Mouse (Mus musculus) spleen, adult 2 months (tissue): Measurements from ENCODE around the gene Rab3il1. TPM values are rescaled to one million over a fixed set of nuclear protein-coding genes. Genes with fewer than 3 reads are reported as not detected.

Source experiments
- DNase-seq, 2 experiments: peaks; one replicate each; pipeline versions ENCODE4 v3.0.0 to v3.0.0-alpha.2; 2012 to 2021; ENCODE audit warnings: low spot score in 2 of 2, low read depth in 1 of 2
- H3K27ac ChIP-seq: fragments of 200-500 bp; 2 replicates; pipeline ENCODE4 v1.5.1; 2012; ENCODE audit warnings: low read length, inconsistent platforms; ENCODE audit not compliant: insufficient read depth
- H3K27me3 ChIP-seq: fragments of 200-500 bp; 2 replicates; pipeline ENCODE4 v1.6.1; 2012; ENCODE audit warnings: mild to moderate bottlenecking, moderate library complexity, low read length, inconsistent platforms; ENCODE audit not compliant: control insufficient read depth, insufficient read depth
- H3K36me3 ChIP-seq: fragments of 200-500 bp; 2 replicates; pipeline ENCODE4 v1.6.1; 2012; ENCODE audit warnings: mild to moderate bottlenecking, low read length, inconsistent platforms; ENCODE audit not compliant: control insufficient read depth, insufficient read depth
- H3K4me1 ChIP-seq: fragments of 200-500 bp; 2 replicates; pipeline ENCODE4 v1.6.1; 2011; ENCODE audit warnings: inconsistent platforms; ENCODE audit not compliant: control insufficient read depth, insufficient read depth, insufficient read length
- H3K4me3 ChIP-seq: fragments of 200-500 bp; 2 replicates; pipeline ENCODE4 v1.5.1; 2011; ENCODE audit warnings: mild to moderate bottlenecking, inconsistent platforms; ENCODE audit not compliant: insufficient read depth, insufficient read length; ENCODE audit errors: extremely low read depth
- CTCF ChIP-seq: fragments of 200-500 bp; IDR thresholded peaks from 2 replicates; pipeline ENCODE4 v1.5.1; 2011; ENCODE audit warnings: mild to moderate bottlenecking, inconsistent platforms; ENCODE audit not compliant: insufficient read depth, insufficient read length, insufficient replicate concordance; ENCODE audit errors: extremely low read depth
- POLR2A ChIP-seq: fragments of 200-500 bp; IDR thresholded peaks from 2 replicates; pipeline ENCODE4 v1.6.1; 2011; ENCODE audit warnings: low read depth, low read length, inconsistent platforms
- WGBS: fragments of 180-500 bp; shearing (Covaris S2); methylation state at CpG from one replicate; pipeline ENCODE4 v1.1.7; 2018; 5-methylcytosine and 5-hydroxymethylcytosine counted together
- polyA plus RNA-seq: library from polyadenylated mRNA; depleted of rRNA; stranded (reverse); fragments of >200 nt; gene quantifications from 2 replicates; pipeline ENCODE4 v1.2.3, GENCODE M21; 2012

Gene Rab3il1
- polyA plus RNA-seq, 1 experiment, result 73.5 TPM

DNA sequence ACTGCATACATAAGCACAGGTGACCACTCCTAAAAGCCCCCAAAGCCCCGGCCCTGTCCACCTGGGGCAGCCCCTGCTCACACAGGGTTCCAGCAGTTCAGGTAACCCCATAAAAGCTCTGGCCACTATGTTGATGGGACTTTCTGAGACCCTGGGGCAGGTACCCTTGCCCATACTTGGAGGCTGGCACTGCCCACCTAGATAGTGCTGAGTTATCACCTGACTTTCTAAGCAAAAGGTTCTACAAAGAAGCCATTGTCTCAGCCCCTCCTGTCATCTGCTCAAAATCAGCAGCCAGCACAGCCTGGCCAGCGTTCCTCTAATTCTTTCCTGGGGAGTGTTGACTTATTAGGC lies 3.4 kb upstream of the Rab3il1 start:
- TF ChIP-seq POLR2A, result no peak
- no peak for TF ChIP-seq CTCF
- Histone ChIP-seq H3K27me3 (no peaks in the 10 kb centered on the region), H3K27ac (no peak overlapping the region), H3K4me1 (peaks cover 3% of the 10 kb centered on the region; the same call in 1 of the 2 replicates), H3K36me3 (no peaks in the 10 kb centered on the region), H3K4me3 (no peak overlapping the region)
- 86% methylated on average over 2 of the region's 2 CpGs for WGBS
- no peak for DNase-seq

- no peak for TF ChIP-seq CTCF
- TF ChIP-seq POLR2A, result no peak
- DNase-seq, result no peak
- no peaks in the 10 kb centered on the region for H3K27me3 ChIP-seq
- no peaks in the 10 kb centered on the region for H3K36me3 ChIP-seq
- 74% methylated on average over 13 of the region's 13 CpGs for WGBS
- no peak overlapping the region for H3K27ac ChIP-seq
- H3K4me1 ChIP-seq, result no peaks in the 10 kb centered on the region
- no peak overlapping the region for H3K4me3 ChIP-seq
These were observed 2.6 kb upstream of the Rab3il1 start for GRCm38 (mm10) chr19:9998736-9999486.

DNA sequence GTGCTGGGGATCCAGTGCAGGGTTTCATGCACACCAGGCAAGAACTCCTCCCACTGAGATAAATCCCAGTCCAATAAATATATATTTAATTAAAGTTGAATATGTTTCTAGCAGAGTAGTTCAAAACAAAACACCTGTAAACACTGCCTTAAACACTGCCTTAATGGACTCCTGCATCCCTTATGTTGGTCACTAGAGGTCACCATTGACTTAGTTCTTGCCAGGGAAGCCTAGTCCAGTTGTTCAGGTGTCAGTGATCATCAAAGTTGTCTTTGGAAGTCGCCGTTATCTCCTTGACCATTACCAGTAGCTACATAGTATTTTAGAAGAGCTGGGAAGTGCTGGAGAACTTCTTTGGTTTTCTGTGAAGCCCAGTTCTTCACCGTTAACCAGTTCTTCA lies 1.1 kb upstream of the Rab3il1 start:
- DNase-seq, result no peak
- no peaks in the 10 kb centered on the region for H3K36me3 ChIP-seq
- H3K27ac ChIP-seq, result no peak overlapping the region
- no peaks in the 10 kb centered on the region for H3K27me3 ChIP-seq
- no peak overlapping the region for H3K4me3 ChIP-seq
- TF ChIP-seq POLR2A, result no peak
- peak; percentile 41; the same call in 1 of the 2 replicates for TF ChIP-seq CTCF
- H3K4me1 ChIP-seq, result no peaks in the 10 kb centered on the region
- WGBS, result 31% methylated on average over 3 of the region's 3 CpGs

GRCm38 (mm10) chr19:10003696-10004095 lies 2.2 kb downstream of the Rab3il1 start:
- TF ChIP-seq CTCF (no peak), POLR2A (no peak)
- WGBS, result 97% methylated on average over 1 of the region's 1 CpGs
- Histone ChIP-seq H3K4me3 (no peak overlapping the region), H3K27ac (no peak overlapping the region), H3K27me3 (no peaks in the 10 kb centered on the region), H3K36me3 (no peaks in the 10 kb centered on the region), H3K4me1 (no peaks in the 10 kb centered on the region)
- DNase-seq, result no peak

DNA sequence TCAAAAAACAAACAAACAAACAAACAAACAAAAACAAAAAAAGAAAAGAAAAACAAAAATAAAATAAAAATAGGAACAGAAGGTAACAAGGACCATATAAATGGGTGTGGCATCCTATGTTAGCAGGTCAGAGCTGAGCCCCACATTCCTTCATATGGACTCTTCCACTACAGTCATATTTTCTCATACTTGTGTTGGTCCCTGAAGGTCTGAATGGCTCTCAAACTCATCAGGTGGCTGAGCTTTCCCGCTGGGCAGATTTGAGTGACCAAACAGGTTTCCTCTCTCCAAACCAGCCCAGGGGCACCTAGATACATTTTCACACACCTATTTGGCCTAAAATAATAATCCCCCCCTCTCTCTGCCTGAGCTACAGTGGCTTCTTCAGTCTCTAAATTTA lies 9.9 kb downstream of the Rab3il1 start:
- WGBS, result 77% methylated on average over 1 of the region's 1 CpGs
- no peak for DNase-seq
- no peaks in the 10 kb centered on the region for H3K36me3 ChIP-seq
- no peaks in the 10 kb centered on the region for H3K4me1 ChIP-seq
- no peak overlapping the region for H3K27ac ChIP-seq
- no peak overlapping the region for H3K4me3 ChIP-seq
- TF ChIP-seq POLR2A, result no peak
- no peak for TF ChIP-seq CTCF
- no peaks in the 10 kb centered on the region for H3K27me3 ChIP-seq

- Histone ChIP-seq H3K27me3 (no peaks in the 10 kb centered on the region), H3K27ac (peak overlapping the region; percentile 32; the same call in 1 of the 2 replicates), H3K4me1 (0 out of 2 replicates have a peak, but pooled peaks cover under 1% of the 10 kb centered on the region), H3K4me3 (no peak overlapping the region), H3K36me3 (no peaks in the 10 kb centered on the region)
- WGBS, result 87% methylated on average over 6 of the region's 6 CpGs
- DNase-seq, result no peak
- TF ChIP-seq POLR2A (no peak), CTCF (no peak)
These were observed 11.4 kb downstream of the Rab3il1 start for GRCm38 (mm10) chr19:10012827-10013278.

DNA sequence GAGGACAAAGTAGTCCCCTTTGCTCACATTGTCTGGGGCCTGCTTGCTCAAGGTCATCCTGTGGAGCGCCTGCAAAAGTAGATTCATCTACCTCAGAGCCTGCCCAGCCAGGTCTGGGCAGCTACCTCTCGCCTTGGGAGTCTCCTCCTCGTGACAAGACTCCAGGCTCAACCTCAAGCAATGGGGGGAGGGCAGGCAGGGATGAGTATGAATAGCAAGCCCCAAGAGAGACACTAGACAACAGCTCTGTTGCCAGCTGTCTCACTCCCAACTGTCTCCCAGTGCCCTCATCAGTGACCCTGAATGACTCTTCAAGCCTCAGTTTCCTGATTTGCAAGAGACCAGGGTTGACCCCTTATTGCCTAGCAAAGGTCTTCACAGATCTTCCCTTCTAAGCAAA lies 11.9 kb downstream of the Rab3il1 start:
- no peak for TF ChIP-seq POLR2A
- no peak for TF ChIP-seq CTCF
- WGBS, result 61% methylated on average over 3 of the region's 3 CpGs
- no peak for DNase-seq
- H3K27ac ChIP-seq, result peak overlapping the region; percentile 33; the same call in 1 of the 2 replicates
- no peaks in the 10 kb centered on the region for H3K36me3 ChIP-seq
- H3K4me3 ChIP-seq, result no peak overlapping the region
- H3K4me1 ChIP-seq, result peaks cover 5% of the 10 kb centered on the region
- H3K27me3 ChIP-seq, result peaks cover 3% of the 10 kb centered on the region; the same call in 1 of the 2 replicates
